Mouse (Mus musculus) sigmoid colon, adult 10 weeks (tissue): ENCODE data around the gene Tle3. TPM values are rescaled to one million over a fixed set of nuclear protein-coding genes. Genes with fewer than 3 reads are reported as not detected.

ENCODE experiments used
- polyA plus RNA-seq: library from polyadenylated mRNA; stranded (reverse); fragments of 350-450 nt; fragmentation: Illumina TruSeq; extraction: RNeasy Lipid Tissue Mini Kit (QIAGEN cat#74804); gene quantifications from one replicate; pipeline ENCODE4 v1.2.3, GENCODE M21; 2014; ENCODE audit warnings: low read depth, low replicate concordance

Tle3 gene
- polyA plus RNA-seq = 25.7 TPM

GRCm38 (mm10) chr9:61371755-61372509 is at the start of gene Tle3:
Tle3 (plus strand) TSS chr9:61372366.

